Mouse (Mus musculus) myocyte (in vitro differentiated cells): ENCODE measurements around the gene Prokr1. TPM values are rescaled to one million over a fixed set of nuclear protein-coding genes. Genes with fewer than 3 reads are reported as not detected.

Source experiments
- H3K27me3 ChIP-seq: one replicate; pipeline ENCODE4 v1.6.1; 2011; ENCODE audit not compliant: control insufficient read depth, insufficient read depth, insufficient read length
- H3K36me3 ChIP-seq: one replicate; pipeline ENCODE4 v1.6.1; 2011; ENCODE audit not compliant: control insufficient read depth, insufficient read depth
- H3K4me2 ChIP-seq: one replicate; pipeline ENCODE4 v1.6.1; 2011; ENCODE audit warnings: low read depth, control low read depth
- H3K4me3 ChIP-seq: one replicate; pipeline ENCODE4 v1.5.1; 2011; ENCODE audit warnings: mild to moderate bottlenecking, control low read depth, moderate library complexity
- H3K79me2 ChIP-seq: one replicate; pipeline ENCODE4 v1.6.1; 2011; ENCODE audit not compliant: control insufficient read depth, insufficient read depth
- H3ac ChIP-seq: one replicate; pipeline ENCODE4 v1.6.1; 2011; ENCODE audit not compliant: control insufficient read depth, insufficient read length
- CEBPB ChIP-seq: IDR thresholded peaks from 2 replicates; pipeline ENCODE4 v1.6.1; 2011; ENCODE audit warnings: mild to moderate bottlenecking, moderate library complexity; ENCODE audit not compliant: poor library complexity, insufficient read depth, severe bottlenecking
- E2F4 ChIP-seq: IDR thresholded peaks from one replicate; pipeline ENCODE4 v1.6.1; 2011; ENCODE audit warnings: mild to moderate bottlenecking, control low read depth, moderate library complexity; ENCODE audit not compliant: insufficient read depth
- MAX ChIP-seq: IDR thresholded peaks from one replicate; pipeline ENCODE4 v1.6.1; 2011; ENCODE audit warnings: low read depth, mild to moderate bottlenecking, control low read depth
- MYOD1 ChIP-seq, 3 experiments: IDR thresholded peaks; one replicate each; pipeline ENCODE4 v1.6.1; 2011; ENCODE audit warnings: control low read depth in 2 of 3, low read depth in 2 of 3, mild to moderate bottlenecking in 2 of 3, moderate library complexity in 1 of 3; ENCODE audit not compliant: insufficient read length in 2 of 3, control insufficient read depth in 1 of 3
- MYOG ChIP-seq, 3 experiments: IDR thresholded peaks; one replicate each; pipeline ENCODE4 v1.6.1; 2011; ENCODE audit warnings: control low read depth in 2 of 3, low read depth in 2 of 3, mild to moderate bottlenecking in 2 of 3; ENCODE audit not compliant: insufficient read length in 2 of 3, control insufficient read depth in 1 of 3, insufficient read depth in 1 of 3
- POLR2A ChIP-seq: IDR thresholded peaks from one replicate; pipeline ENCODE4 v1.6.1; 2011; ENCODE audit warnings: low read depth, mild to moderate bottlenecking, control low read depth, moderate library complexity; ENCODE audit not compliant: insufficient read length
- POLR2AphosphoS2 ChIP-seq: IDR thresholded peaks from one replicate; pipeline ENCODE4 v1.6.1; 2011; ENCODE audit warnings: low read depth, control low read depth; ENCODE audit not compliant: insufficient read length
- REST ChIP-seq: IDR thresholded peaks from one replicate; pipeline ENCODE4 v1.6.1; 2011; ENCODE audit warnings: mild to moderate bottlenecking, control low read depth, moderate library complexity; ENCODE audit not compliant: insufficient read depth, insufficient read length
- SRF ChIP-seq: IDR thresholded peaks from one replicate; pipeline ENCODE4 v1.6.1; 2011; ENCODE audit warnings: low read depth; ENCODE audit not compliant: control insufficient read depth, insufficient read length
- TCF12 ChIP-seq: IDR thresholded peaks from one replicate; pipeline ENCODE4 v1.6.1; 2011; ENCODE audit warnings: mild to moderate bottlenecking, control low read depth; ENCODE audit not compliant: poor library complexity, insufficient read depth, severe bottlenecking
- TCF3 ChIP-seq: IDR thresholded peaks from one replicate; pipeline ENCODE4 v1.6.1; 2011; ENCODE audit warnings: low read depth, control low read depth; ENCODE audit not compliant: insufficient read length
- USF1 ChIP-seq: IDR thresholded peaks from one replicate; pipeline ENCODE4 v1.6.1; 2011; ENCODE audit warnings: low read depth, mild to moderate bottlenecking, control low read depth, moderate library complexity
- polyA plus RNA-seq: library from polyadenylated mRNA; unstranded; fragments of >200 nt; fragmentation: generic; extraction: Trizol; gene quantifications from one replicate; pipeline ENCODE4 v1.2.1, GENCODE M21; 2012; ENCODE audit warnings: missing spikeins

The Prokr1 gene
- polyA plus RNA-seq, 1 experiment = 0.25 TPM

- Histone ChIP-seq H3ac (no peak overlapping the region), H3K36me3 (no peaks in the 10 kb centered on the region), H3K4me2 (no peak overlapping the region), H3K4me3 (no peak overlapping the region), H3K27me3 (no peaks in the 10 kb centered on the region), H3K79me2 (no peaks in the 10 kb centered on the region)
- TF ChIP-seq REST = no peak
- no peak for TF ChIP-seq TCF12
- TF ChIP-seq MAX = no peak
- TF ChIP-seq USF1 = no peak
- TF ChIP-seq E2F4 = no peak
- TF ChIP-seq POLR2AphosphoS2 = no peak
- no peak for TF ChIP-seq MYOD1 (IDR thresholded peaks at IDR 0.05; ENCODE audit: control insufficient read depth in 1 of 3, insufficient read length in 2 of 3, low read depth in 2 of 3)
- TF ChIP-seq CEBPB = no peak
- TF ChIP-seq SRF = no peak
- no peak for TF ChIP-seq POLR2A
- no peak for TF ChIP-seq TCF3
- no peak for TF ChIP-seq MYOG (IDR thresholded peaks at IDR 0.05; ENCODE audit: control insufficient read depth in 1 of 3, insufficient read depth in 1 of 3, insufficient read length in 2 of 3, low read depth in 2 of 3)
Measured at GRCm38 (mm10) chr6:87552054-87552807, 38.3 kb downstream of the Prokr1 start.

- Histone ChIP-seq H3K36me3 (no peaks in the 10 kb centered on the region), H3K27me3 (no peaks in the 10 kb centered on the region), H3K79me2 (no peaks in the 10 kb centered on the region), H3K4me2 (no peak overlapping the region), H3K4me3 (no peak overlapping the region), H3ac (no peak overlapping the region)
- TF ChIP-seq CEBPB = no peak
- no peak for TF ChIP-seq MYOD1 (IDR thresholded peaks at IDR 0.05; ENCODE audit: control insufficient read depth in 1 of 3, insufficient read length in 2 of 3, low read depth in 2 of 3)
- TF ChIP-seq SRF = no peak
- TF ChIP-seq POLR2AphosphoS2 = no peak
- TF ChIP-seq USF1 = no peak
- TF ChIP-seq E2F4 = no peak
- no peak for TF ChIP-seq MYOG (IDR thresholded peaks at IDR 0.05; ENCODE audit: control insufficient read depth in 1 of 3, insufficient read depth in 1 of 3, insufficient read length in 2 of 3, low read depth in 2 of 3)
- TF ChIP-seq POLR2A = no peak
- TF ChIP-seq REST = no peak
- TF ChIP-seq MAX = no peak
- TF ChIP-seq TCF12 = no peak
- TF ChIP-seq TCF3 = no peak
Measured at GRCm38 (mm10) chr6:87547836-87548235, 42.7 kb downstream of the Prokr1 start.

- TF ChIP-seq SRF (no peak), CEBPB (peak; percentile 54; the same call in 1 of the 2 replicates), USF1 (no peak)
- Histone ChIP-seq H3K4me2 (no peak overlapping the region), H3K36me3 (no peaks in the 10 kb centered on the region), H3ac (no peak overlapping the region), H3K4me3 (no peak overlapping the region), H3K79me2 (no peaks in the 10 kb centered on the region), H3K27me3 (no peaks in the 10 kb centered on the region)
Measured at GRCm38 (mm10) chr6:87547431-87547830, 43.1 kb downstream of the Prokr1 start.

GRCm38 (mm10) chr6:87545331-87546217 lies 45.0 kb downstream of the Prokr1 start:
- Histone ChIP-seq H3K4me2 (no peak overlapping the region), H3ac (no peak overlapping the region), H3K27me3 (no peaks in the 10 kb centered on the region), H3K4me3 (no peak overlapping the region), H3K36me3 (no peaks in the 10 kb centered on the region), H3K79me2 (no peaks in the 10 kb centered on the region)
- TF ChIP-seq POLR2A = no peak
- no peak for TF ChIP-seq CEBPB
- no peak for TF ChIP-seq SRF
- no peak for TF ChIP-seq USF1
- TF ChIP-seq TCF3 = no peak
- no peak for TF ChIP-seq REST

- Histone ChIP-seq H3K4me3 (no peak overlapping the region), H3K4me2 (no peak overlapping the region), H3K79me2 (no peaks in the 10 kb centered on the region), H3K36me3 (no peaks in the 10 kb centered on the region), H3ac (no peak overlapping the region), H3K27me3 (peaks cover 10% of the 10 kb centered on the region)
- TF ChIP-seq POLR2AphosphoS2 (no peak), TCF3 (no peak), CEBPB (peak; percentile 46; the same call in 1 of the 2 replicates)
Measured at GRCm38 (mm10) chr6:87542027-87542426, 48.5 kb downstream of the Prokr1 start.
